Mouse (Mus musculus) embryonic facial prominence, embryonic 15.5 days (tissue): Measurements from ENCODE around the gene Polr2j. TPM values are rescaled to one million over a fixed set of nuclear protein-coding genes. Genes with fewer than 3 reads are reported as not detected.
"Not testable (repeated sequence)": the region's sequence is repeated elsewhere in the genome, so short reads cannot be mapped to it uniquely, and the experiment has no call there.

Experiments
- ATAC-seq: fragments of 200-750 bp; cut with Nextera tagmentation; 2 replicates; pipeline ENCODE4 v1.8.0; 2017; ENCODE audit warnings: low read depth, moderate TSS enrichment; ENCODE audit not compliant: insufficient number of reproducible peaks, low FRiP score, low TSS enrichment
- H3K27ac ChIP-seq: fragments of 300-500 bp; sonication (generic); replicated peaks from 2 replicates; pipeline ENCODE4 v1.5.1; 2015; ENCODE audit warnings: mild to moderate bottlenecking, inconsistent platforms
- H3K27me3 ChIP-seq: fragments of 300-500 bp; sonication (generic); 2 replicates; pipeline ENCODE4 v1.6.1; 2015; ENCODE audit warnings: inconsistent platforms
- H3K36me3 ChIP-seq: fragments of 300-500 bp; sonication (generic); 2 replicates; pipeline ENCODE4 v1.6.1; 2015; ENCODE audit warnings: mild to moderate bottlenecking, inconsistent platforms
- H3K4me1 ChIP-seq: fragments of 300-500 bp; sonication (generic); 2 replicates; pipeline ENCODE4 v1.6.1; 2015; ENCODE audit warnings: inconsistent platforms
- H3K4me2 ChIP-seq: fragments of 300-500 bp; sonication (generic); replicated peaks from 2 replicates; pipeline ENCODE4 v1.6.1; 2015; ENCODE audit warnings: mild to moderate bottlenecking, inconsistent platforms
- H3K4me3 ChIP-seq: fragments of 300-500 bp; sonication (generic); replicated peaks from 2 replicates; pipeline ENCODE4 v1.5.1; 2015; ENCODE audit warnings: mild to moderate bottlenecking, inconsistent platforms
- H3K9ac ChIP-seq: fragments of 300-500 bp; sonication (generic); 2 replicates; pipeline ENCODE4 v1.6.1; 2015; ENCODE audit warnings: inconsistent platforms
- H3K9me3 ChIP-seq: fragments of 300-500 bp; sonication (generic); replicated peaks from 2 replicates; pipeline ENCODE4 v1.6.1; 2016; ENCODE audit warnings: inconsistent platforms
- WGBS: fragments of 180-500 bp; shearing (Covaris S2); methylation state at CpG from one replicate; pipeline ENCODE4 v1.1.7; 2015; 5-methylcytosine and 5-hydroxymethylcytosine counted together
- polyA plus RNA-seq: library from polyadenylated mRNA; unstranded; fragments of >200 nt; fragmentation: Nextera tagmentation; extraction: Ambion mirVana; gene quantifications from 2 replicates; pipeline ENCODE4 v1.2.1, GENCODE M21; 2015

Polr2j gene
- polyA plus RNA-seq, 1 experiment from 2014 or later, result 205 TPM

- H3K4me3 ChIP-seq, result no peak overlapping the region
- H3K36me3 ChIP-seq, result no peaks in the 10 kb centered on the region; the same call in 1 of the 2 replicates
- no peak overlapping the region for H3K4me2 ChIP-seq
- no peaks in the 10 kb centered on the region for H3K9me3 ChIP-seq
- ATAC-seq, result no peak
- no peaks in the 10 kb centered on the region for H3K4me1 ChIP-seq
- no peaks in the 10 kb centered on the region for H3K27me3 ChIP-seq
- no peak overlapping the region for H3K27ac ChIP-seq
- 70% methylated on average over 3 of the region's 3 CpGs for WGBS
- no peak overlapping the region for H3K9ac ChIP-seq
Measured at GRCm38 (mm10) chr5:136109042-136109441, 7.4 kb upstream of the Polr2j start.

GRCm38 (mm10) chr5:136113546-136113945, 2.9 kb upstream of the Polr2j start:
- 40% methylated on average over 4 of the region's 4 CpGs for WGBS

GRCm38 (mm10) chr5:136116784-136117112, 317 bp downstream of the Polr2j start:
- 0 out of 2 replicates have a peak, but pooled peaks have one; percentile 47 for ATAC-seq
- peak overlapping the region; percentile 72; the same call in 1 of the 2 replicates for H3K27ac ChIP-seq
- under 1% methylated on average over 22 of the region's 22 CpGs for WGBS
- H3K4me1 ChIP-seq, result peaks cover 22% of the 10 kb centered on the region
- H3K4me3 ChIP-seq, result peak overlapping the region; percentile 90
- H3K9ac ChIP-seq, result peak overlapping the region; percentile 91
- no peaks in the 10 kb centered on the region for H3K9me3 ChIP-seq
- no peaks in the 10 kb centered on the region for H3K27me3 ChIP-seq
- H3K4me2 ChIP-seq, result peak overlapping the region; percentile 85
- H3K36me3 ChIP-seq, result peaks cover 29% of the 10 kb centered on the region

More at GRCm38 (mm10) chr5:136113546-136113945, 2.9 kb upstream of the Polr2j start:
- not testable (repeated sequence) for H3K4me3 ChIP-seq, H3K4me2 ChIP-seq, H3K27me3 ChIP-seq, H3K36me3 ChIP-seq, ATAC-seq, H3K9me3 ChIP-seq, H3K27ac ChIP-seq, H3K9ac ChIP-seq
- peaks cover 22% of the 10 kb centered on the region for H3K4me1 ChIP-seq

- 86% methylated on average over 10 of the region's 10 CpGs for whole genome bisulfite sequencing
- no peak for ATAC-seq
- Histone ChIP-seq H3K4me2 (no peak overlapping the region), H3K36me3 (peaks cover 73% of the 10 kb centered on the region), H3K27me3 (no peaks in the 10 kb centered on the region), H3K27ac (no peak overlapping the region), H3K9me3 (no peaks in the 10 kb centered on the region), H3K9ac (no peak overlapping the region), H3K4me3 (no peak overlapping the region), H3K4me1 (peaks cover 12% of the 10 kb centered on the region)
Measured at GRCm38 (mm10) chr5:136122165-136122564, 5.7 kb downstream of the Polr2j start.

GRCm38 (mm10) chr5:136135571-136136291, 19.3 kb downstream of the Polr2j start, which contains the start of the genes Lrwd1 and Alkbh4:
Gene Lrwd1 (minus strand): TSS chr5:136136074.
Gene Alkbh4 (plus strand): TSS chr5:136136146.
- H3K9me3 ChIP-seq, result no peaks in the 10 kb centered on the region
- peak; percentile 94 for ATAC-seq
- no peaks in the 10 kb centered on the region for H3K27me3 ChIP-seq
- peak within 1 kb of the TSS; percentile 71 for H3K27ac ChIP-seq
- H3K4me1 ChIP-seq, result peaks cover 24% of the 10 kb centered on the region
- peaks cover 43% of the 10 kb centered on the region for H3K36me3 ChIP-seq
- WGBS, result under 1% methylated on average over 60 of the region's 60 CpGs
- peak within 1 kb of the TSS; percentile 62 for H3K4me3 ChIP-seq
- H3K9ac ChIP-seq, result peak within 1 kb of the TSS; percentile 72
- H3K4me2 ChIP-seq, result peak within 1 kb of the TSS; percentile 57

- H3K9me3 ChIP-seq, result no peaks in the 10 kb centered on the region
- H3K27me3 ChIP-seq, result no peaks in the 10 kb centered on the region
- H3K4me2 ChIP-seq, result peak overlapping the region; percentile 57
- H3K9ac ChIP-seq, result peak overlapping the region; percentile 63
- ATAC-seq, result no peak
- H3K36me3 ChIP-seq, result peaks cover 46% of the 10 kb centered on the region
- H3K4me1 ChIP-seq, result peaks cover 24% of the 10 kb centered on the region
- peak overlapping the region; percentile 62 for H3K4me3 ChIP-seq
- peak overlapping the region; percentile 61; the same call in 1 of the 2 replicates for H3K27ac ChIP-seq
- 6% methylated on average over 20 of the region's 20 CpGs for WGBS
Measured at GRCm38 (mm10) chr5:136136292-136136990, 20.0 kb downstream of the Polr2j start.

GRCm38 (mm10) chr5:136137658-136138274, 21.3 kb downstream of the Polr2j start:
- Histone ChIP-seq H3K9ac (no peak overlapping the region), H3K9me3 (no peaks in the 10 kb centered on the region), H3K36me3 (peaks cover 44% of the 10 kb centered on the region), H3K4me3 (no peak overlapping the region), H3K4me2 (no peak overlapping the region), H3K4me1 (peaks cover 24% of the 10 kb centered on the region), H3K27me3 (no peaks in the 10 kb centered on the region), H3K27ac (no peak overlapping the region)
- ATAC-seq, result no peak
- 80% methylated on average over 13 of the region's 13 CpGs for WGBS

- Histone ChIP-seq H3K27me3 (no peaks in the 10 kb centered on the region), H3K27ac (no peak overlapping the region), H3K4me2 (no peak overlapping the region), H3K9me3 (no peaks in the 10 kb centered on the region), H3K9ac (no peak overlapping the region), H3K36me3 (peaks cover 35% of the 10 kb centered on the region), H3K4me1 (peaks cover 24% of the 10 kb centered on the region), H3K4me3 (no peak overlapping the region)
- ATAC-seq, result no peak
- WGBS, result 94% methylated on average over 13 of the region's 13 CpGs
Measured at GRCm38 (mm10) chr5:136139393-136139792, 23.0 kb downstream of the Polr2j start.

GRCm38 (mm10) chr5:136140057-136140482, 23.6 kb downstream of the Polr2j start:
- Histone ChIP-seq H3K27me3 (no peaks in the 10 kb centered on the region), H3K36me3 (peaks cover 35% of the 10 kb centered on the region), H3K27ac (no peak overlapping the region), H3K9me3 (no peaks in the 10 kb centered on the region), H3K4me2 (no peak overlapping the region), H3K4me1 (peaks cover 18% of the 10 kb centered on the region), H3K9ac (no peak overlapping the region), H3K4me3 (no peak overlapping the region)
- ATAC-seq, result no peak
- 94% methylated on average over 10 of the region's 10 CpGs for WGBS

GRCm38 (mm10) chr5:136142746-136143145, 26.3 kb downstream of the Polr2j start:
- ATAC-seq, result no peak

GRCm38 (mm10) chr5:136143161-136143755, 26.8 kb downstream of the Polr2j start:
- Histone ChIP-seq H3K9ac (no peak overlapping the region), H3K9me3 (no peaks in the 10 kb centered on the region), H3K27ac (no peak overlapping the region), H3K27me3 (no peaks in the 10 kb centered on the region), H3K4me1 (no peaks in the 10 kb centered on the region), H3K4me2 (no peak overlapping the region), H3K36me3 (peaks cover 34% of the 10 kb centered on the region), H3K4me3 (no peak overlapping the region)
- ATAC-seq, result no peak
- 86% methylated on average over 6 of the region's 6 CpGs for WGBS

More at GRCm38 (mm10) chr5:136142746-136143145, 26.3 kb downstream of the Polr2j start:
- H3K27me3 ChIP-seq, result no peaks in the 10 kb centered on the region
- 0 out of 2 replicates have a peak, but pooled peaks cover 4% of the 10 kb centered on the region for H3K4me1 ChIP-seq
- H3K4me3 ChIP-seq, result no peak overlapping the region
- no peak overlapping the region for H3K27ac ChIP-seq
- WGBS, result 89% methylated on average over 5 of the region's 5 CpGs
- no peak overlapping the region for H3K4me2 ChIP-seq
- no peak overlapping the region for H3K9ac ChIP-seq
- peaks cover 35% of the 10 kb centered on the region for H3K36me3 ChIP-seq
- no peaks in the 10 kb centered on the region for H3K9me3 ChIP-seq
